Mouse (Mus musculus): ENCODE measurements around the gene Pilra. TPM values are rescaled to one million over a fixed set of nuclear protein-coding genes. Genes with fewer than 3 reads are reported as not detected.
A peak's percentile ranks its signal among the peaks of the same experiment; 100 is the strongest.

Pilra gene
- polyA plus RNA-seq, 1 experiment from 2014 or later: 0.93 TPM

DNA sequence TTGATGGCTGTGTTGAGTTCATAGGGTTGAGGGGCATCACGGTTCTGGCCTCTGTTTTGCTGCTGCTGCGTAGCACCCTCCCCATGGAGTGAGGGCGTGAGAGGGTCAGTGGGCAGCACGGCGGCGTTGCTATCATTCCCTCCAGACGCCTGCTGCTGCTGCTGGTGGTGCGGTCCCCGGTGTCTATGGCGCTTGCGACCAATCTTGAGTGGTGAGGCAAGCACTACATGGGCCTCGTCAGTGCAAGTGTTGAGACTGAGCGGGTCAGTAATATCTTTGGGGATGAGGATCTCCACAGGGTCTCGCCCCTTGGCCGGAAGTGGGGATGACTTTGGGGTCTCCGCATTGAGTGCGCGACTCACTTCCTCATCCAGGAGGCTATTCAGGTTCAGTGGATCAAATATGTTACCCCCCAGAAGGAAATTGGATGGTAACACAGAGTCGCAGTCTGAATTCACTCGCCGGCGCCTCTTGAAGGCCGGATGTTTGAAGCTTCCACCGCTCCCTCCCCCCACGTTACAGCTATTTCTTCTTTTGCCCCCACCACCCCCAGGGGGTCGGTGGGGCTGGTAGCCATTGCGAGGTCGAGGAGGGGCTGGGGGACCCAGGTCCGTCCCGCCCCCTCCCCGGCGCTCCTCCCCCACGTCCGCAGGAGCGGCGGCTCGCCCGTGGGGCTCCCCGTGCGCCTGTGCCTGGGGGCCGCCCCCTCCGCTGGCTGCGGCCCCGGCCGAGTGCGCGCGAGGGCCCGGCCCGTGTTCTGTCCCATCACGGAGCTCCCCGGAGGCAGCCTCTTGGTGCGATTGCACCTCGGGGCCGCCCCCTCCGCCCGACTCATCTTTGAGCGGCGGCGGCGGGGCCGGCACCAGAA, 50.7 kb downstream of the Pilra start:
- peaks cover 43% of the 10 kb centered on the region for H3K36me3 ChIP-seq
- peak; percentile 27 for ATAC-seq (ENCODE audit: low FRiP score, low read depth)

DNA sequence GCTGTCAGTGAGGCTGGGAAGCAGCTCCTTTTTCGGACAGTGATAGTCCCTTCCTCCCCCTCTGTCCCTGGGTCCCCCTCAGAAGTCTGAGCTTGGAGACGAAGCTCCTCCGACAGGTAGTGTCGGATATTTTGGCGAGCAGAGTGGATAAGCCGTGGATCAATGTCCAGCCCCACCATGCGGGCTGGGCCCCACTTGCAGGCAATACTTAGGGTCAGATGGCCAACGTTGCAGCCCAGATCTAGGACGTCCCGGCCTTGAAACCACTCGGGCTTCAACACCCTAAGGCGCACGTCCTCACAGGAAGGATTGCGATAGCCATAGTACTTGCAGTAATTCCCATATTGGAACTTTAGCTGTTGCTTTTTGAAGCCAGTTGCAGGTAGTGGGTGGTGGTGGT, 51.5 kb downstream of the Pilra start:
- peak overlapping the region; percentile 87 for H3K4me3 ChIP-seq
- peak overlapping the region; percentile 96 for H3K9ac ChIP-seq
- ATAC-seq (ENCODE audit: low FRiP score, low read depth): no peak
- peaks cover 53% of the 10 kb centered on the region for H3K4me1 ChIP-seq
- WGBS: 88% methylated on average over 14 of the region's 14 CpGs
- H3K27me3 ChIP-seq (replicated peaks): no peaks in the 10 kb centered on the region; the same call in 1 of the 2 replicates
- H3K9me3 ChIP-seq: no peaks in the 10 kb centered on the region
- no peak overlapping the region for H3K27ac ChIP-seq
- peaks cover 46% of the 10 kb centered on the region for H3K36me3 ChIP-seq
- H3K4me2 ChIP-seq (replicated peaks): peak overlapping the region; percentile 86

More for the DNA sequence above, 50.7 kb downstream of the Pilra start:
- H3K4me1 ChIP-seq: peaks cover 45% of the 10 kb centered on the region
- peak overlapping the region; percentile 92 for H3K27ac ChIP-seq
- peak overlapping the region; percentile 87 for H3K4me3 ChIP-seq
- H3K27me3 ChIP-seq (replicated peaks): no peaks in the 10 kb centered on the region; the same call in 1 of the 2 replicates
- peak overlapping the region; percentile 86 for H3K4me2 ChIP-seq (replicated peaks)
- H3K9ac ChIP-seq: peak overlapping the region; percentile 96
- 3% methylated on average over 49 of the region's 62 CpGs for WGBS
- H3K9me3 ChIP-seq: no peaks in the 10 kb centered on the region

- Histone ChIP-seq H3K4me1 (peaks cover 56% of the 10 kb centered on the region), H3K9ac (peak overlapping the region; percentile 96)
- whole genome bisulfite sequencing: 79% methylated on average over 9 of the region's 9 CpGs
Observed at GRCm38 (mm10) chr5:137783901-137784540, 52.1 kb downstream of the Pilra start.

DNA sequence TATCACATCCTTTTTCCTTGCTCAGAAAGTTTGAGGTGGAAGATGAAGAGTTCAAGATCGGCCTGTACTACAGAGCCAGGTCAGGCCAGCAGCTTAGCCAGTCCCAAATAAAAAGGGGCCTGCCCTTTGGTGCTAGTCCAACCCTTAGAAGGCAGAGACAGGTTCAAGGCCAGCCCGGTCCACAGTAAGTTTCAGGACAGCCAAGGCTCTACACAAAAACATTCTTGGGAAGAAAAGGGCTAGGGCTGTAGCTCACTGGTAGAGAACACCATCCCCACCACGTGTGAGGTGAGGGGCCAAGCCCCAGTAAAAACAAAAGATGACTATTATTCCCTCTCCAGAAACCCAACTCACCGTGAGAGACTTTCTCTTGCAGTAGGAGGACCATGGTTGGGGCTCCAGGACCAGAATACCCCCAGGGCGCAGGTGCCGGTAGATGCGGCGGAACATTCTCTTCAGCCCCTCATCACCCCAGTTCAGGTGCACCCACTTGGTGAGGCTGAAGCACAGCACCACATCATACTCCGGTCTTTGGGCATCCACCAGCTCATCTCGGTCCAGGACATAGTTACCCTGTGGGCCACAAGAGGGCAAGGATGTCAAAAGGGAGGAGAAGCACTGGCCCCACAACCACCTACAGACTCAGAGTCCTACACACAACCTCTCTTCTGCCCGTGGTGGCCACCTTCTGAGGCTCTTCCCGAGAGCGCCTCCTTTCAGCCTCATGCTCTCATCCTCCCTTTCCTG, 53.1 kb downstream of the Pilra start:
- 83% methylated on average over 13 of the region's 13 CpGs for WGBS
- H3K4me1 ChIP-seq: peaks cover 58% of the 10 kb centered on the region
- no peak for ATAC-seq (ENCODE audit: low FRiP score, low read depth)
- H3K9me3 ChIP-seq: no peaks in the 10 kb centered on the region
- peak overlapping the region; percentile 96 for H3K9ac ChIP-seq
- peak overlapping the region; percentile 86 for H3K4me2 ChIP-seq (replicated peaks)
- peak overlapping the region; percentile 87 for H3K4me3 ChIP-seq
- H3K27me3 ChIP-seq (replicated peaks): no peaks in the 10 kb centered on the region
- no peak overlapping the region for H3K27ac ChIP-seq
- peaks cover 46% of the 10 kb centered on the region for H3K36me3 ChIP-seq

More at GRCm38 (mm10) chr5:137783901-137784540, 52.1 kb downstream of the Pilra start:
- Histone ChIP-seq H3K4me3 (peak overlapping the region; percentile 87), H3K4me2 (replicated peaks) (peak overlapping the region; percentile 86), H3K27me3 (replicated peaks) (no peaks in the 10 kb centered on the region; the same call in 1 of the 2 replicates), H3K36me3 (peaks cover 46% of the 10 kb centered on the region), H3K27ac (no peak overlapping the region), H3K9me3 (no peaks in the 10 kb centered on the region)
- no peak for ATAC-seq (ENCODE audit: low FRiP score, low read depth)

- Histone ChIP-seq H3K9ac (no peak overlapping the region), H3K9me3 (no peaks in the 10 kb centered on the region), H3K27ac (no peak overlapping the region), H3K4me1 (peaks cover 59% of the 10 kb centered on the region), H3K4me3 (no peak overlapping the region), H3K4me2 (replicated peaks) (no peak overlapping the region), H3K36me3 (peaks cover 46% of the 10 kb centered on the region), H3K27me3 (replicated peaks) (no peaks in the 10 kb centered on the region)
- no peak for ATAC-seq (ENCODE audit: low FRiP score, low read depth)
- 89% methylated on average over 7 of the region's 7 CpGs for WGBS
Observed at GRCm38 (mm10) chr5:137781661-137782060, 54.4 kb downstream of the Pilra start.

GRCm38 (mm10) chr5:137779053-137779933, 56.8 kb downstream of the Pilra start:
- peaks cover 40% of the 10 kb centered on the region for H3K36me3 ChIP-seq
- H3K9ac ChIP-seq: peak overlapping the region; percentile 92
- peaks cover 48% of the 10 kb centered on the region for H3K4me1 ChIP-seq
- peak; percentile 39 for ATAC-seq (ENCODE audit: low FRiP score, low read depth)
- H3K4me3 ChIP-seq: peak overlapping the region; percentile 98
- peak overlapping the region; percentile 100 for H3K4me2 ChIP-seq (replicated peaks)
- no peaks in the 10 kb centered on the region for H3K27me3 ChIP-seq (replicated peaks)
- no peaks in the 10 kb centered on the region for H3K9me3 ChIP-seq
- under 1% methylated on average over 81 of the region's 83 CpGs for WGBS
- H3K27ac ChIP-seq: peak overlapping the region; percentile 84

DNA sequence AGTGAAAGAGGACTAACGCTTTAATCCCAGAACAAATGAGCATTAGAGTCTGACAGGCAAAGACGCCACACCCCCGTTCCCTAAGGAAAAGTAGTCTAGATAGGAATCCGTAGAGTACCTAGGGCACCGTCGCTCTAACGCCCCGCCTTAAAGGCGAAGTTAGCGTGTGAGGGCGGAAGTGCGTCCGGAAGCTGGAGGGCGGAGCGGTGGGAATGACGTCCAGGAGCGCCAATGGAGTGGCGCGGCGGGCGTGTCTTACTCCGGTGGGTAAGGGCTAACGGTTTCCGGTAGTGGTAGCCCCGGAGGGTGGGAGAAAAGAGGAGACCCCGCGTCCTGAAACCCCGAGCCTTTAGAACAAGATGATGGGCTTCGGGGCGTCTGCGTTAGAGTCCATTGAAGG, 57.4 kb downstream of the Pilra start, which contains the start of gene Ppp1r35:
Ppp1r35 (plus strand) TSS at position 215 of the 400 bp plus-strand sequence.
- Histone ChIP-seq H3K27ac (peak within 1 kb of the TSS; percentile 84), H3K4me3 (peak within 1 kb of the TSS; percentile 98), H3K4me2 (replicated peaks) (peak within 1 kb of the TSS; percentile 100), H3K9me3 (no peaks in the 10 kb centered on the region), H3K27me3 (replicated peaks) (no peaks in the 10 kb centered on the region), H3K9ac (peak within 1 kb of the TSS; percentile 92), H3K36me3 (peaks cover 34% of the 10 kb centered on the region), H3K4me1 (peaks cover 41% of the 10 kb centered on the region)
- peak; percentile 97 for ATAC-seq (ENCODE audit: low FRiP score, low read depth)
- under 1% methylated on average over 31 of the region's 31 CpGs for WGBS

- Histone ChIP-seq H3K36me3 (peaks cover 23% of the 10 kb centered on the region), H3K27me3 (replicated peaks) (no peaks in the 10 kb centered on the region), H3K9ac (no peak overlapping the region), H3K4me2 (replicated peaks) (no peak overlapping the region), H3K4me3 (no peak overlapping the region), H3K9me3 (no peaks in the 10 kb centered on the region), H3K4me1 (peaks cover 29% of the 10 kb centered on the region), H3K27ac (no peak overlapping the region)
- 74% methylated on average over 7 of the region's 7 CpGs for WGBS
- no peak for ATAC-seq (ENCODE audit: low FRiP score, low read depth)
Observed at GRCm38 (mm10) chr5:137777267-137777845, 58.7 kb downstream of the Pilra start.

DNA sequence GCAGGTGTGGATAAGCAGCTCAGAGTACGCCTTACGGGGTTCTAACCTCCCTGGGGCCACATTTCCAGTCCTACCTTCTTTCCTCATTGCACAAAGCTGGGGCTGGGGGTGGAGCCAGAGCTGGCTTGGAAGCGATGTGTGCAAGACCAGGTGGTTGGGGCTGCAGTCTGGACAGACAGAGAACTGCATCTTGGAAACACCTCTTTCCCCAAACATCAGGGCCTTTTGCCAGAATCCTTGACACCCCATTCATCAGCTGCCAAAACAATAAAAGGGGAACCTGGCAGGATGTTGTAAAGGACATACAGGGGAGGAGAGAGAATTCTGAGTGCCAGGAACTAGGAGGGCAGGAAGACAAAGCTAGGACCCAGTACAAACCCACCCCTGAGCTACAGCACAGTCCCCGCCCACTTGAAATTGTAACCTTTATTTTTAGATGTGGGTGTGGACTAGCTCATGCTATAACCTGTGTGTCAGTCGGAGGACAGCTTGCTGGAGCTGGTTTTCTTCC, 59.6 kb downstream of the Pilra start:
- H3K9ac ChIP-seq: no peak overlapping the region
- no peak for ATAC-seq (ENCODE audit: low FRiP score, low read depth)
- no peak overlapping the region for H3K4me2 ChIP-seq (replicated peaks)
- no peaks in the 10 kb centered on the region for H3K27me3 ChIP-seq (replicated peaks)
- H3K27ac ChIP-seq: no peak overlapping the region
- no peaks in the 10 kb centered on the region for H3K9me3 ChIP-seq
- WGBS: 51% methylated on average over 5 of the region's 5 CpGs
- H3K36me3 ChIP-seq: peaks cover 14% of the 10 kb centered on the region
- no peak overlapping the region for H3K4me3 ChIP-seq
- H3K4me1 ChIP-seq: peaks cover 22% of the 10 kb centered on the region

GRCm38 (mm10) chr5:137775587-137776290, 60.3 kb downstream of the Pilra start:
- Histone ChIP-seq H3K27ac (no peak overlapping the region), H3K4me1 (peaks cover 18% of the 10 kb centered on the region), H3K4me3 (no peak overlapping the region), H3K36me3 (peaks cover 7% of the 10 kb centered on the region; the same call in 1 of the 2 replicates), H3K9ac (no peak overlapping the region), H3K27me3 (replicated peaks) (no peaks in the 10 kb centered on the region), H3K9me3 (no peaks in the 10 kb centered on the region), H3K4me2 (replicated peaks) (no peak overlapping the region)
- 96% methylated on average over 2 of the region's 2 CpGs for WGBS
- no peak for ATAC-seq (ENCODE audit: low FRiP score, low read depth)

Measured in neural tube, embryonic 12.5 days (tissue).